Mouse (Mus musculus): Measurements from ENCODE around the gene Tenm2. TPM values are rescaled to one million over a fixed set of nuclear protein-coding genes. Genes with fewer than 3 reads are reported as not detected.
A peak's percentile ranks its signal among the peaks of the same experiment; 100 is the strongest.

The Tenm2 gene
- polyA plus RNA-seq, 1 experiment from 2014 or later = 0.28 TPM

- H3K4me2 ChIP-seq = no peak overlapping the region
- H3K9ac ChIP-seq = no peak overlapping the region
- DNase-seq = peak; percentile 26
- no peaks in the 10 kb centered on the region for H3K9me3 ChIP-seq (ENCODE audit: low read depth, low read length)
- ATAC-seq (ENCODE audit: insufficient read depth) = no peak
- no peak overlapping the region for H3K4me3 ChIP-seq (ENCODE audit: low read depth, low read length)
- no peaks in the 10 kb centered on the region for H3K36me3 ChIP-seq (ENCODE audit: insufficient read depth)
- no peaks in the 10 kb centered on the region for H3K4me1 ChIP-seq (ENCODE audit: insufficient read depth)
- no peak overlapping the region for H3K27ac ChIP-seq (ENCODE audit: low read depth)
- 45% methylated on average over 10 of the region's 10 CpGs for WGBS
- H3K27me3 ChIP-seq (ENCODE audit: insufficient read depth, low read length) = no peaks in the 10 kb centered on the region
- no peak for TF ChIP-seq CTCF (IDR thresholded peaks at IDR 0.05; ENCODE audit: low read depth)
These were observed 1195.1 kb downstream of the Tenm2 start for GRCm38 (mm10) chr11:36040508-36041233.

GRCm38 (mm10) chr11:36039825-36040224 is 1195.9 kb downstream of the Tenm2 start:
- no peak overlapping the region for H3K4me3 ChIP-seq (ENCODE audit: low read depth, low read length)
- no peak for ATAC-seq (ENCODE audit: insufficient read depth)
- no peaks in the 10 kb centered on the region for H3K27me3 ChIP-seq (ENCODE audit: insufficient read depth, low read length)
- WGBS = 85% methylated on average over 10 of the region's 10 CpGs
- H3K36me3 ChIP-seq (ENCODE audit: insufficient read depth) = no peaks in the 10 kb centered on the region
- H3K9ac ChIP-seq = no peak overlapping the region
- H3K4me2 ChIP-seq = no peak overlapping the region
- no peak overlapping the region for H3K27ac ChIP-seq (ENCODE audit: low read depth)
- DNase-seq = no peak
- H3K4me1 ChIP-seq (ENCODE audit: insufficient read depth) = no peaks in the 10 kb centered on the region
- H3K9me3 ChIP-seq (ENCODE audit: low read depth, low read length) = no peaks in the 10 kb centered on the region
- no peak for TF ChIP-seq CTCF (IDR thresholded peaks at IDR 0.05; ENCODE audit: low read depth)

DNA sequence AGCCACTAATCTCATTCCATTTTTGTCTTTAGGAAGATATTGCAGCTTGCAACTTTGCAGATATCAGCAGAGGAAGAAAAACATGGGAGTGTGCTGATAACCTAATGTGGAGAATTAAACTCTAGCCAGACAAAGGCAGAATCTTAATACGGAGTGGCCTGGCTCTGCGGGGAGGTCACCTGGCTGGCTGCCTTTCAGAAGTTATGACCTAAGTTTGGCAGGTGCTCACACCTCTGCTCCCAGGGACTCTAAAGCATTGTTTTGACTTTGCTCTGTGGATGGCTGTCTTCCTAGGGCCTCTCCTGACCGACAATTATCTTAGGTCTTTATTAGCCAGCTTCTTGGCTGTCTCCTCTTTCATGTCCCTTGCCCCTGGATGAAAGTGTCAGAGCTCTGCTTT is 1197.4 kb downstream of the Tenm2 start:
- Histone ChIP-seq H3K9me3 (ENCODE audit: low read depth, low read length) (no peaks in the 10 kb centered on the region), H3K27ac (ENCODE audit: low read depth) (no peak overlapping the region), H3K4me3 (ENCODE audit: low read depth, low read length) (no peak overlapping the region), H3K4me2 (no peak overlapping the region), H3K4me1 (ENCODE audit: insufficient read depth) (no peaks in the 10 kb centered on the region), H3K27me3 (ENCODE audit: insufficient read depth, low read length) (no peaks in the 10 kb centered on the region), H3K36me3 (ENCODE audit: insufficient read depth) (no peaks in the 10 kb centered on the region), H3K9ac (no peak overlapping the region)
- DNase-seq = no peak
- no peak for TF ChIP-seq CTCF (IDR thresholded peaks at IDR 0.05; ENCODE audit: low read depth)
- no peak for ATAC-seq (ENCODE audit: insufficient read depth)
- WGBS = 44% methylated on average over 3 of the region's 3 CpGs

DNA sequence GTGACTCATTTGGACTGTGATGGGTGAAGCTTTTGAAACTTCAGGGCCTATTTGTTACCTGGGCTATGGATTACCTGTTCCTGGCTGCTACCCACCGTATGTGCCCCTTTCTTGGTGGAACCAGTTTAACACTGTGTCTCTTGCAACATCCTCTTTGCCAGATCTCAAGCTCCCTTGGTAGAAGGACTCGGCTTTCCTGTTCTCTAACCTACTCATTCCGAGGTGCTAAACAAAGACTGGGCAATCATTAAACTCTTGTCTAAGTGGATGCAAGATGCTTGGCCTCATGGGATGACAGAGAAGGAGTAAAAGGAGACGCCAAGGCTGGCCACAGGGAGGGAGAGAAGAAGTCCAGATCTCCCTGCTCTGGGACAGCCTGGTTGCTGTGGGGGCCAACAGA is 1198.5 kb downstream of the Tenm2 start:
- Histone ChIP-seq H3K9me3 (ENCODE audit: low read depth, low read length) (no peaks in the 10 kb centered on the region), H3K36me3 (ENCODE audit: insufficient read depth) (no peaks in the 10 kb centered on the region), H3K9ac (no peak overlapping the region), H3K4me3 (ENCODE audit: low read depth, low read length) (no peak overlapping the region), H3K27me3 (ENCODE audit: insufficient read depth, low read length) (no peaks in the 10 kb centered on the region), H3K4me2 (no peak overlapping the region), H3K27ac (ENCODE audit: low read depth) (no peak overlapping the region), H3K4me1 (ENCODE audit: insufficient read depth) (no peaks in the 10 kb centered on the region)
- TF ChIP-seq CTCF (IDR thresholded peaks at IDR 0.05; ENCODE audit: low read depth) = no peak
- DNase-seq (no peak), ATAC-seq (ENCODE audit: insufficient read depth) (no peak)
- 48% methylated on average over 4 of the region's 4 CpGs for WGBS

GRCm38 (mm10) chr11:36036061-36036695 is 1199.6 kb downstream of the Tenm2 start:
- no peak overlapping the region for H3K4me2 ChIP-seq
- no peaks in the 10 kb centered on the region for H3K36me3 ChIP-seq (ENCODE audit: insufficient read depth)
- no peaks in the 10 kb centered on the region for H3K27me3 ChIP-seq (ENCODE audit: insufficient read depth, low read length)
- ATAC-seq (ENCODE audit: insufficient read depth) (peak; percentile 96), DNase-seq (peak; percentile 98)
- WGBS = 28% methylated on average over 7 of the region's 7 CpGs
- no peak overlapping the region for H3K9ac ChIP-seq
- H3K9me3 ChIP-seq (ENCODE audit: low read depth, low read length) = no peaks in the 10 kb centered on the region
- TF ChIP-seq CTCF (IDR thresholded peaks at IDR 0.05; ENCODE audit: low read depth) = 0 out of 2 replicates have a peak, but pooled peaks have one; percentile 14
- H3K4me1 ChIP-seq (ENCODE audit: insufficient read depth) = no peaks in the 10 kb centered on the region
- no peak overlapping the region for H3K4me3 ChIP-seq (ENCODE audit: low read depth, low read length)
- H3K27ac ChIP-seq (ENCODE audit: low read depth) = no peak overlapping the region

GRCm38 (mm10) chr11:36031751-36032150 is 1204.0 kb downstream of the Tenm2 start:
- Histone ChIP-seq H3K9ac (no peak overlapping the region), H3K27ac (ENCODE audit: low read depth) (no peak overlapping the region), H3K9me3 (ENCODE audit: low read depth, low read length) (no peaks in the 10 kb centered on the region), H3K36me3 (ENCODE audit: insufficient read depth) (no peaks in the 10 kb centered on the region), H3K4me3 (ENCODE audit: low read depth, low read length) (no peak overlapping the region), H3K27me3 (ENCODE audit: insufficient read depth, low read length) (no peaks in the 10 kb centered on the region), H3K4me2 (no peak overlapping the region), H3K4me1 (ENCODE audit: insufficient read depth) (no peaks in the 10 kb centered on the region)
- no peak for ATAC-seq (ENCODE audit: insufficient read depth)
- no peak for TF ChIP-seq CTCF (IDR thresholded peaks at IDR 0.05; ENCODE audit: low read depth)
- no peak for DNase-seq
- WGBS = 50% methylated on average over 9 of the region's 9 CpGs

DNA sequence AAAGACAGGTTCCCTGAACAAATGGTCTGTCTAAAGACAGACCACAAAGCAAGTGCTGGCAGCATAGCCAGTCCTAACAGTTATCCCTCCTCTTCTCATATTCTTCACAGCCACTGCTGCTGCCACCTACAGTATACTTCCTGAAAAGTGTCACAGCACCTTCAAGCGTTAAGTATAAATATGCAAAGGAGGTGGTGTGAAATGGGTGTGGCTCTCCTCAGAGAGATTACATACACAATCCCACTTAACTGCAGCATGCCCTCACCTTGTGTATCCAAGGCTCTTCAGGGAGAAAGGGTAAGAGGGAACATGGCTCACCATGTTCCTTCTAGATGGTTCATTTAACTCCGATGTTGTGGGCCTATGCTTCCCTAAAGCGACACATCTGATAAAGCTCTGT is 1215.8 kb downstream of the Tenm2 start:
- no peak for DNase-seq
- H3K9me3 ChIP-seq (ENCODE audit: low read depth, low read length) = no peaks in the 10 kb centered on the region
- TF ChIP-seq CTCF (IDR thresholded peaks at IDR 0.05; ENCODE audit: low read depth) = no peak

More for the DNA sequence above, 1215.8 kb downstream of the Tenm2 start:
- ATAC-seq (ENCODE audit: insufficient read depth) = no peak
- no peaks in the 10 kb centered on the region for H3K4me1 ChIP-seq (ENCODE audit: insufficient read depth)
- WGBS = 48% methylated on average over 3 of the region's 3 CpGs
- H3K4me2 ChIP-seq = no peak overlapping the region
- H3K4me3 ChIP-seq (ENCODE audit: low read depth, low read length) = no peak overlapping the region
- H3K36me3 ChIP-seq (ENCODE audit: insufficient read depth) = no peaks in the 10 kb centered on the region
- H3K27ac ChIP-seq (ENCODE audit: low read depth) = no peak overlapping the region
- H3K9ac ChIP-seq = no peak overlapping the region
- H3K27me3 ChIP-seq (ENCODE audit: insufficient read depth, low read length) = no peaks in the 10 kb centered on the region
